8 mouse cellular contexts compared by ENCODE assay signal in genomic region chr7:67222220-67222862, GRCm38 (mm10). TPM values are rescaled to one million over a fixed set of nuclear protein-coding genes. Genes with fewer than 3 reads are reported as not detected.
A peak's percentile ranks its signal among the peaks of the same experiment; 100 is the strongest.
DNase-seq lines count a peak whose midpoint lies in the region; ATAC-seq lines count a peak whose summit lies in the region.

Lysmd4 (plus strand) TSS chr7:67222544.

- peaks cover 3% of the 10 kb centered on the region; the same call in 1 of the 2 replicates for H3K4me1 ChIP-seq in hindbrain, embryonic 11.5 days (replicated peaks; ENCODE audit: control insufficient read depth, insufficient read depth, low read length)

- peak within 1 kb of the TSS; percentile 86 for H3K9ac ChIP-seq in hindbrain, embryonic 11.5 days (ENCODE audit: low read depth, low read length)

- no peaks in the 10 kb centered on the region for H3K9me3 ChIP-seq in hindbrain, embryonic 11.5 days (ENCODE audit: control insufficient read depth, low read length)

- ATAC-seq in hindbrain, embryonic 11.5 days (ENCODE audit: low FRiP score), result peak; percentile 99

- no peak within 1 kb of the TSS for H3K27ac ChIP-seq in hindbrain, embryonic 11.5 days (ENCODE audit: low read depth, low read length)

- H3K4me2 ChIP-seq in hindbrain, embryonic 11.5 days (replicated peaks; ENCODE audit: low read depth, low read length), result peak within 1 kb of the TSS; percentile 83

- H3K27me3 ChIP-seq in hindbrain, embryonic 11.5 days (ENCODE audit: control insufficient read depth, insufficient read depth, low read length), result no peaks in the 10 kb centered on the region

- no peaks in the 10 kb centered on the region for H3K36me3 ChIP-seq in hindbrain, embryonic 11.5 days (ENCODE audit: control insufficient read depth, insufficient read depth, low read length)

- peak within 1 kb of the TSS; percentile 76 for H3K4me3 ChIP-seq in hindbrain, embryonic 11.5 days (ENCODE audit: low read depth, low read length)

- 10% methylated on average over 21 of the region's 31 CpGs for WGBS in hindbrain, embryonic 11.5 days

- peak; percentile 97 for DNase-seq in Muller cell, postnatal 12 days (ENCODE audit: inconsistent ontology term)
- peak; percentile 97 for DNase-seq in cerebellum, adult 9-11 months
- peak; percentile 94 to 96 for DNase-seq in frontal cortex, adult 2 months (ENCODE audit: extremely low spot score in 1 of 2, low spot score in 1 of 2)
- peak; percentile 96 for DNase-seq in hindbrain, embryonic 11.5 days (ENCODE audit: low spot score)
- peak; percentile 94 to 96 for DNase-seq in layer of hippocampus, postnatal 10 days (ENCODE audit: low spot score in 2 of 2)
- peak; percentile 99 for DNase-seq in lung, postnatal 10 days
- DNase-seq in ovary, postnatal 36 days (ENCODE audit: low spot score), result peak; percentile 96
- DNase-seq in thymus, postnatal 25 days, result peak; percentile 96

RNA-seq across cellular contexts. Expression of gene Lysmd4, which starts in this region (rescaled TPM):
- polyA plus RNA-seq in frontal cortex, adult 2 months (2012; rRNA removed), result 43.4 and 44.9 TPM in 2 replicates
- polyA plus RNA-seq in hindbrain, embryonic 11.5 days (2014; fragmentation: Nextera tagmentation; extraction: Ambion mirVana), result 11.0 and 14.3 TPM in 2 replicates
- 10 to 100 TPM; 29.8 to 31.0 TPM for total RNA-seq in layer of hippocampus, postnatal 10 days (2021)
